Mouse (Mus musculus): ENCODE data around the gene Ajuba. TPM values are rescaled to one million over a fixed set of nuclear protein-coding genes. Genes with fewer than 3 reads are reported as not detected.

The Ajuba gene
- polyA plus RNA-seq (2014; fragmentation: Illumina TruSeq; extraction: RNeasy Lipid Tissue Mini Kit (QIAGEN cat#74804); ENCODE audit: low read depth, low replicate concordance), result 15.4 TPM

DNA sequence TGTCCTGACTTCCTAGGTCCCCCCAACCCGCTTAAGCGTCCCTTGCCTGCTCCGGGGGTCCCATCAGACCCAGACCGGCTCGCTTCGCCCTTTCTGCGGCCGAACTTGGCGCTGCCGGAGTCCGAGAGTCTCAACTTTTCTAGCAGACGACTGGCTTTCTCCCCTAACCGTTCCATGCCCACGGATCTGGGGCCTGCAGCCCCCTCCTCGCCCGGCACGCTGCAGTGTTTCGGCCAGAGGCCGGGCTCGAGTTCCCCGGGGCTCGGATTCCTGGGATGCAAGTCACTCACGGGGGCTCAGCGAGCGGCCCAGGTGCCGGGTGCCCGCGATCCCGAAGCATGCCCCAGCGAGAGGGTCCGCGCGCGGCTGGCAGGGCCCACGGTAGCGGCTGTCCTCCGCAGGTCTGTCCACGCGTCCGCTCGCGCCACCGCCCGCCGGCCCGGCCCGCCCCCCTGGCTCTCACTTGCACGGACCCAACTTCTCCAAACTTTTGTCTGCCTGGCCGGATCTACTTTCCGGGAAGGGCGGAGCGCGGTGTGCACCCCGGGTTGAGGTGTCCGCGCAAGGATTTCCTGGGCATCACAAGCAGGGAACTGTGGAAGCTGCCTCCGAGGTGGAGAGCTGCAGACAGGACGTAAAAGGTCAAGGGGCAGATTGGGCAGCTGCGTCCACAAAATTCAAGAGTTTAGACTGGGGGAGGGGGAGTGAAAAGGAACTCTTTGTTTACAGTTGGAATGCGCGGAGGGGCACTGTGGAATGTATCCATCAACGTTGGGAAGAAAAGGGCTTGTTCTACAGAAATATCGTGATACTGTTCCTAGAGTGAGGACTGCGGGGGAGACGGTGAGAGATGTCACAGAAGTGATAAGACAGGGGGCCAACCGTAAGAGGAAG is at the start of gene Ajuba:
Gene Ajuba (minus strand): TSS at position 470 of the 894 bp plus-strand sequence.

DNA sequence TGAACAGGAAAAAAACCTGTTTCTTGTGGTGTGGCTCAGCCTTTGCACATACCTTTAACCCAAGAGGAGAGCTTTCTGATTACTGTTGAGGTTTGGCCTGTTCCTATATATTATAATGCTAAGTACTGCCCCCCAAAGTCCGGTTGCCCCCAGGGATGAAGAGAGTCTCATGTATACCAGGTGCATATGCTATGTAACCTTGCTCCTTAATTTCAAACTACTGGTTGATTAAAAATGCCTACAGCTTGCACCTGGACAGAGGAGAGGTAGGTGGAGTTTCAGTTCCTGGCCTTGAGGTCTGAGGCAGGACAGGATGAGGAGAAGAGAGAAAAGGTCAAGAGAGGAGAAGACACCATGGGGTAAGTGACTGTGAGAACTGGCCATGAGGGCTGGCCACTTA is 43.8 kb upstream of the Ajuba start, which contains the start of gene Psmb11:
Gene Psmb11 (plus strand): TSS at position 301 of the 400 bp plus-strand sequence.

DNA sequence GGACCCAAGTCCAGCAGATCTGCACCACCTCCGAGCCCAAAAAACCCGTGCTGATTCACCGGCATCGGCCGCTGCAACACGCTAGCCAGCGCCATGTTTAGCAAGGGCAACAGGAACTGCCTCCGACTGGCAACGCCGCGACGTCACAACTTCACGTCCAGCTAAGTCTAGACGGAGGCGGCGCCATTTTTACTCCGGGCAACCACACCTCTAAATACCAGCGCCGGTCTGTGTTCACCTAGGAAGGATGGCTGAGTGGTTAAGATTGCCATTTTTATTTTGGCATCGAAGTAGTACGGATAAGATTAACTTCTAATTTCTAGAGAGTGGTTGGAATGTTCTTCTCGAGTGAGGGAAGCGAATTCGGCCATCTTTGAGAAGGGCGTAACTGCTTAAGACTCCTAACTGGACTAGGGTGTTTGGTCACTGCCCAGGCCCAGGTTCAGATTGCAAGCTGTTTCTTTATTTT is 40.6 kb upstream of the Ajuba start, which contains the start of gene Psmb5:
Gene Psmb5 (minus strand): TSS at position 126 of the 469 bp plus-strand sequence.

DNA sequence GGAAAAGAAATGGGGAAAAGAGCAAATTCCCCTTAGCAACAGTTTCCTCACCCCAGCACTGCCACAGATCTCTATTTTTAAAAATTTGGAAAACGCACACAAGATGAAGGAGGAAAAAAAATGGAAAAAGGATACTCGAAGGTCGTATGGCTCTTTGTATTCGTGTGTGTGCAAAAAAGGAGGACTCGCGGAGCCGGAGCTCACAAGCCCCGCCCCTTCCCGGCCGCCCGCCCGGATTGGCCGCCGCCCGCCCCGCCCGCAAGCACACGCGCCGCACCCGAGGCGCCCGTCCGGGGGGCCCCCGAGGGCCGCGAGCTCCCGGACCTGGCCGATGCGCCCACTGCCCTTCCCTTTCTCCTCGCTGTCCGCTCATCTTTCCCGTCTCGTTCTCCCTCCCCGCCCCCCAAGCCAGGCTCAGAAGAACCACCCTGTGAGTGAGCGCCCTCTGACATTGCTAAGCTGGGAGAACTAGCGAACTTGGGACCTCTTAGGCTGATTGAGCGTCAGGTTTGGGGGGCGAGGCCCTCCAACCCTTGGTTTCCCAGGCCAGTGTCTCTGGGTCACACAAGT is 28.5 kb upstream of the Ajuba start, which contains the start of gene 4931414P19Rik:
Gene 4931414P19Rik (minus strand): TSS at position 242 of the 570 bp plus-strand sequence.

DNA sequence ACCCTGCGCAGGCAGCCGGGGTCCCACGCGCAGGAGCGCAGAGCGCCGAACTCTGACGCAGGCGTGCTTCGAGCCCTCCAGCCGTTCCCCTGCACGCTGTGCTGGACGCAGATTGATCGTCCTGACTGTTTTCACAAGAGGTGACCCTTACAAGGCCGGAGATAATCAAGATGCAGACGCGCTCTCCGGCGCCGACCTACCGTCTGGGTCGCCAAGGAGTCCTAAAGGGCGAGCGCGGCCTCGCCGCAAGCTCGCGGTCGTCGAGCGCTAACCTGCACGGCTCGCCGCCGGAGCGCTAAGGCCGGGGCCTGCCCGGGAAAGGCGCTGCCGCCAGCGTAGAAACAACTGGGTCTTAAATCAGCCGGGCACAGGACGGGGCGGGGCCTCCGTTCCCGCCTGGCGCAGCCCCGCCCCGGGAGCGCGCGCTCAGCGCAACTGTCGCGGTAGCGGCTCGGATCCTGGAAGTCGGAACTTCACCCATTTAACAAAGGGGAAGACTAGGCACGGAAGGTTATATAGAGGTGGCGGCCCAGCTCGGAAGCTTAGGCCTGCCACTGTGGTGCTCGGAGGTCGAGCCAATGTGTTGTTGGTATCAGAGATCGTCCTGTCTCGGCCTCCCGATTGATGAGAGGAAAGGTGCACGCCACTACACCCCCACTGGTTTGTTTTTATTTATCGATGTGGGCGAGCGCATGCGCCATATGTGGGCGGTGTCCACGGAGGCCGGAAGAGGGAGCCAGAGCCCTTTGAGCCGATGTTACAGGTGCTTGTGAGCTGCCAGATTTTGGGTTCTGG is 23.2 kb downstream of the Ajuba start, which contains the start of gene Haus4:
Gene Haus4 (minus strand): TSS at position 642 of the 795 bp plus-strand sequence.

Other genes starting within 250 kb of the Ajuba start
- gene Oxa1l, start 216.7 kb downstream of the Ajuba start, polyA plus RNA-seq (2014; fragmentation: Illumina TruSeq; extraction: RNeasy Lipid Tissue Mini Kit (QIAGEN cat#74804); ENCODE audit: low read depth, low replicate concordance), result 15.0 TPM
- 0.41 TPM for gene Slc7a7, start 159.8 kb downstream of the Ajuba start, polyA plus RNA-seq (2014; fragmentation: Illumina TruSeq; extraction: RNeasy Lipid Tissue Mini Kit (QIAGEN cat#74804); ENCODE audit: low read depth, low replicate concordance)
- gene Mrpl52, start 150.6 kb downstream of the Ajuba start, polyA plus RNA-seq (2014; fragmentation: Illumina TruSeq; extraction: RNeasy Lipid Tissue Mini Kit (QIAGEN cat#74804); ENCODE audit: low read depth, low replicate concordance), result 49.0 TPM
- gene Mmp14, start 145.9 kb downstream of the Ajuba start, polyA plus RNA-seq (2014; fragmentation: Illumina TruSeq; extraction: RNeasy Lipid Tissue Mini Kit (QIAGEN cat#74804); ENCODE audit: low read depth, low replicate concordance), result 31.8 TPM
- gene Lrp10, start 113.4 kb downstream of the Ajuba start, polyA plus RNA-seq (2014; fragmentation: Illumina TruSeq; extraction: RNeasy Lipid Tissue Mini Kit (QIAGEN cat#74804); ENCODE audit: low read depth, low replicate concordance), result 8.6 TPM
- gene Rem2, start 101.5 kb downstream of the Ajuba start, polyA plus RNA-seq (2014; fragmentation: Illumina TruSeq; extraction: RNeasy Lipid Tissue Mini Kit (QIAGEN cat#74804); ENCODE audit: low read depth, low replicate concordance), result not detected
- gene Prmt5, start 60.0 kb downstream of the Ajuba start, polyA plus RNA-seq (2014; fragmentation: Illumina TruSeq; extraction: RNeasy Lipid Tissue Mini Kit (QIAGEN cat#74804); ENCODE audit: low read depth, low replicate concordance), result 58.8 TPM
- 11.6 TPM for gene Haus4, start 22.9 kb downstream of the Ajuba start, polyA plus RNA-seq (2014; fragmentation: Illumina TruSeq; extraction: RNeasy Lipid Tissue Mini Kit (QIAGEN cat#74804); ENCODE audit: low read depth, low replicate concordance)
- gene 4931414P19Rik, start 28.4 kb upstream of the Ajuba start, polyA plus RNA-seq (2014; fragmentation: Illumina TruSeq; extraction: RNeasy Lipid Tissue Mini Kit (QIAGEN cat#74804); ENCODE audit: low read depth, low replicate concordance), result 1.7 TPM
- 11.3 TPM for gene Psmb5, start 40.5 kb upstream of the Ajuba start, polyA plus RNA-seq (2014; fragmentation: Illumina TruSeq; extraction: RNeasy Lipid Tissue Mini Kit (QIAGEN cat#74804); ENCODE audit: low read depth, low replicate concordance)
- gene Psmb11, start 43.9 kb upstream of the Ajuba start, polyA plus RNA-seq (2014; fragmentation: Illumina TruSeq; extraction: RNeasy Lipid Tissue Mini Kit (QIAGEN cat#74804); ENCODE audit: low read depth, low replicate concordance), result not detected
- gene Gm17606, start 63.4 kb upstream of the Ajuba start, polyA plus RNA-seq (2014; fragmentation: Illumina TruSeq; extraction: RNeasy Lipid Tissue Mini Kit (QIAGEN cat#74804); ENCODE audit: low read depth, low replicate concordance), result not detected
- 0.17 TPM for gene Cdh24, start 63.8 kb upstream of the Ajuba start, polyA plus RNA-seq (2014; fragmentation: Illumina TruSeq; extraction: RNeasy Lipid Tissue Mini Kit (QIAGEN cat#74804); ENCODE audit: low read depth, low replicate concordance)
- gene 1700123O20Rik, start 108.7 kb upstream of the Ajuba start, polyA plus RNA-seq (2014; fragmentation: Illumina TruSeq; extraction: RNeasy Lipid Tissue Mini Kit (QIAGEN cat#74804); ENCODE audit: low read depth, low replicate concordance), result 26.5 TPM
- gene Acin1, start 109.4 kb upstream of the Ajuba start, polyA plus RNA-seq (2014; fragmentation: Illumina TruSeq; extraction: RNeasy Lipid Tissue Mini Kit (QIAGEN cat#74804); ENCODE audit: low read depth, low replicate concordance), result 163 TPM
- not detected for gene Gm29776, start 121.3 kb upstream of the Ajuba start, polyA plus RNA-seq (2014; fragmentation: Illumina TruSeq; extraction: RNeasy Lipid Tissue Mini Kit (QIAGEN cat#74804); ENCODE audit: low read depth, low replicate concordance)
- not detected for gene Cebpe, start 134.6 kb upstream of the Ajuba start, polyA plus RNA-seq (2014; fragmentation: Illumina TruSeq; extraction: RNeasy Lipid Tissue Mini Kit (QIAGEN cat#74804); ENCODE audit: low read depth, low replicate concordance)
- 16.3 TPM for gene Slc7a8, start 204.4 kb upstream of the Ajuba start, polyA plus RNA-seq (2014; fragmentation: Illumina TruSeq; extraction: RNeasy Lipid Tissue Mini Kit (QIAGEN cat#74804); ENCODE audit: low read depth, low replicate concordance)
- not detected for gene Rnf212b, start 236.6 kb upstream of the Ajuba start, polyA plus RNA-seq (2014; fragmentation: Illumina TruSeq; extraction: RNeasy Lipid Tissue Mini Kit (QIAGEN cat#74804); ENCODE audit: low read depth, low replicate concordance)